Mouse (Mus musculus): ENCODE measurements around the gene Igfn1. TPM values are rescaled to one million over a fixed set of nuclear protein-coding genes. Genes with fewer than 3 reads are reported as not detected.
A peak's percentile ranks its signal among the peaks of the same experiment; 100 is the strongest.

Igfn1 gene
- polyA plus RNA-seq, 1 experiment: not detected

GRCm38 (mm10) chr1:136045774-136046173 lies 39.6 kb upstream of the Igfn1 start:
- H3K27ac ChIP-seq (ENCODE audit: control insufficient read depth, insufficient read depth, low read depth, low read length, poor library complexity): no peak overlapping the region
- H3K4me1 ChIP-seq (ENCODE audit: control insufficient read depth, insufficient read depth, low read length): no peaks in the 10 kb centered on the region
- TF ChIP-seq POLR2A (IDR thresholded peaks at IDR 0.05; ENCODE audit: borderline replicate concordance, control insufficient read depth, low read depth, low read length) (no peak), CTCF (IDR thresholded peaks at IDR 0.05; ENCODE audit: control insufficient read depth, insufficient read depth, low read length) (peak; percentile 82)
- WGBS: 22% methylated on average over 4 of the region's 4 CpGs
- H3K4me3 ChIP-seq (replicated peaks; ENCODE audit: control insufficient read depth, low read depth, low read length): no peak overlapping the region

DNA sequence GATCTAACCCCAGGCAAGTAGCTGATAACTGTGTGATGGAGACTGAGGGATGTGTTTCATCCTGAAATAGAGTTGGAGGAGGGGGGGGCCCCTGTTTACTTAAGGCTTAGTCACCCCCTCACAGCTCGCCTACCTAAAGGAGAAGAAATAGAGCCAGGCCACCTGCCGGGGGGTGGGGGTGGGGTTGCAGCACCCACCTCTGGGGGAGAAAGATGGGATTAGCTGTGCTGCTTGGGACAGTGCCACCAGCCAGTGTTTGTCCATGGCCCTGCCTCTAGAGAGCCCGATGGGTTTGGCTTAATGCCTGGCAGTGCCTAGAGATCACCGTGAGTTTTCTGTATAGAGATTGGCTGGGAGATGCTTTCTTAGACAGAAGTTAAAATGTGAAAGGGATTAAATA lies 34.7 kb upstream of the Igfn1 start:
- Histone ChIP-seq H3K4me1 (ENCODE audit: control insufficient read depth, insufficient read depth, low read length) (no peaks in the 10 kb centered on the region), H3K27ac (ENCODE audit: control insufficient read depth, insufficient read depth, low read depth, low read length, poor library complexity) (no peak overlapping the region), H3K4me3 (replicated peaks; ENCODE audit: control insufficient read depth, low read depth, low read length) (no peak overlapping the region)
- no peak for TF ChIP-seq POLR2A (IDR thresholded peaks at IDR 0.05; ENCODE audit: borderline replicate concordance, control insufficient read depth, low read depth, low read length)
- TF ChIP-seq CTCF (IDR thresholded peaks at IDR 0.05; ENCODE audit: control insufficient read depth, insufficient read depth, low read length): no peak
- 39% methylated on average over 4 of the region's 4 CpGs for WGBS

- H3K27ac ChIP-seq (ENCODE audit: control insufficient read depth, insufficient read depth, low read depth, low read length, poor library complexity): no peak overlapping the region
- TF ChIP-seq POLR2A (IDR thresholded peaks at IDR 0.05; ENCODE audit: borderline replicate concordance, control insufficient read depth, low read depth, low read length) (no peak), CTCF (IDR thresholded peaks at IDR 0.05; ENCODE audit: control insufficient read depth, insufficient read depth, low read length) (no peak)
- 39% methylated on average over 11 of the region's 11 CpGs for WGBS
- no peak overlapping the region for H3K4me3 ChIP-seq (replicated peaks; ENCODE audit: control insufficient read depth, low read depth, low read length)
- H3K4me1 ChIP-seq (ENCODE audit: control insufficient read depth, insufficient read depth, low read length): no peaks in the 10 kb centered on the region
Measured at GRCm38 (mm10) chr1:136040452-136040851, 34.3 kb upstream of the Igfn1 start.

GRCm38 (mm10) chr1:136038746-136039538 lies 32.8 kb upstream of the Igfn1 start:
- H3K4me3 ChIP-seq (replicated peaks; ENCODE audit: control insufficient read depth, low read depth, low read length): no peak overlapping the region
- no peaks in the 10 kb centered on the region for H3K4me1 ChIP-seq (ENCODE audit: control insufficient read depth, insufficient read depth, low read length)
- TF ChIP-seq POLR2A (IDR thresholded peaks at IDR 0.05; ENCODE audit: borderline replicate concordance, control insufficient read depth, low read depth, low read length) (no peak), CTCF (IDR thresholded peaks at IDR 0.05; ENCODE audit: control insufficient read depth, insufficient read depth, low read length) (no peak)
- no peak overlapping the region for H3K27ac ChIP-seq (ENCODE audit: control insufficient read depth, insufficient read depth, low read depth, low read length, poor library complexity)
- WGBS: 71% methylated on average over 5 of the region's 5 CpGs

GRCm38 (mm10) chr1:136032961-136033360 lies 26.8 kb upstream of the Igfn1 start:
- no peak for TF ChIP-seq CTCF (IDR thresholded peaks at IDR 0.05; ENCODE audit: control insufficient read depth, insufficient read depth, low read length)
- TF ChIP-seq POLR2A (IDR thresholded peaks at IDR 0.05; ENCODE audit: borderline replicate concordance, control insufficient read depth, low read depth, low read length): no peak
- no peak overlapping the region for H3K27ac ChIP-seq (ENCODE audit: control insufficient read depth, insufficient read depth, low read depth, low read length, poor library complexity)
- 61% methylated on average over 7 of the region's 7 CpGs for WGBS
- H3K4me1 ChIP-seq (ENCODE audit: control insufficient read depth, insufficient read depth, low read length): no peaks in the 10 kb centered on the region
- H3K4me3 ChIP-seq (replicated peaks; ENCODE audit: control insufficient read depth, low read depth, low read length): no peak overlapping the region

GRCm38 (mm10) chr1:136031697-136032096 lies 25.6 kb upstream of the Igfn1 start:
- H3K27ac ChIP-seq (ENCODE audit: control insufficient read depth, insufficient read depth, low read depth, low read length, poor library complexity): no peak overlapping the region
- 84% methylated on average over 8 of the region's 8 CpGs for WGBS
- no peak for TF ChIP-seq POLR2A (IDR thresholded peaks at IDR 0.05; ENCODE audit: borderline replicate concordance, control insufficient read depth, low read depth, low read length)
- no peak for TF ChIP-seq CTCF (IDR thresholded peaks at IDR 0.05; ENCODE audit: control insufficient read depth, insufficient read depth, low read length)

GRCm38 (mm10) chr1:136030201-136030600 lies 24.1 kb upstream of the Igfn1 start:
- TF ChIP-seq POLR2A (IDR thresholded peaks at IDR 0.05; ENCODE audit: borderline replicate concordance, control insufficient read depth, low read depth, low read length) (no peak), CTCF (IDR thresholded peaks at IDR 0.05; ENCODE audit: control insufficient read depth, insufficient read depth, low read length) (no peak)
- WGBS: 87% methylated on average over 7 of the region's 7 CpGs
- Histone ChIP-seq H3K27ac (ENCODE audit: control insufficient read depth, insufficient read depth, low read depth, low read length, poor library complexity) (no peak overlapping the region), H3K4me1 (ENCODE audit: control insufficient read depth, insufficient read depth, low read length) (no peaks in the 10 kb centered on the region), H3K4me3 (replicated peaks; ENCODE audit: control insufficient read depth, low read depth, low read length) (no peak overlapping the region)

More at GRCm38 (mm10) chr1:136031697-136032096, 25.6 kb upstream of the Igfn1 start:
- H3K4me3 ChIP-seq (replicated peaks; ENCODE audit: control insufficient read depth, low read depth, low read length): no peak overlapping the region
- no peaks in the 10 kb centered on the region for H3K4me1 ChIP-seq (ENCODE audit: control insufficient read depth, insufficient read depth, low read length)

DNA sequence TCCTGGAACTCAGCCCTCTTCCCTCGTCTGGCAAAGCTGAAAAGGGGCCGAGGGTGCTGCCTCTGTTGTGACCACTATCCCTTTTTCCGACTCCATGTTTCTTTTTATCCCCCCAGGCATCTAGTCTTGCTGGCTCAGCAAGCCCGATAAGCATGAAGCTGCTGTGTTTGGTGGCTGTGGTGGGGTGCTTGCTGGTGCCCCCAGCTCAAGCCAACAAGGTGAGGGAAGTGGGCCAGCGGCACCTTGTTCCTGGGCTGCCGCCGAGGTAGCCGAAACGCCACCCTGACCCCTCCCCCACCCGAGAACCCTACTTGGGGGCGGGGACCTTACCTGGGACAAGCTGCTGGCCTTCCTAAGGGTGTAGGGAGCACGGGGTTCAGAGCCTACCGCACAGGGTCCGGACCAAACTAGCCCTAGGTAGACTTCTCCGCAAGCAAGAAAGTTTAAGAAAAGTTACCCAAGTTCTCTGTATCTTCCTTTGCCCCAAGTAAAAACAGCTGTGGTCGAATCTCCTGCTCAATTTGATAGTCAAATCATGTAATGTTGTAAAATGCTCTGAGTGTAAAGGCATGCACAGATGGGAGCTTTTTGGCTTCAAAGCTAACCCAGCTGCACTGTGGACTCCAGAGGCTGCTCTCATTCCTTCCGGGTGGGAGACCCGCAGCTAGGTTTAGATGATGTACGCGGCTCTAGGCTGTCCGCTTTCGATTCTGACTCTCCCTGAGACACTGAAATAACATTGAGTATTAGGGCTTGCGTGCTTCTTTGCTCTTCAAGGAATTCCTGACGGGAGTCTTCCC lies 12.4 kb upstream of the Igfn1 start:
- Histone ChIP-seq H3K4me3 (replicated peaks; ENCODE audit: control insufficient read depth, low read depth, low read length) (peak overlapping the region; percentile 80), H3K27ac (ENCODE audit: control insufficient read depth, insufficient read depth, low read depth, low read length, poor library complexity) (peak overlapping the region; percentile 28), H3K4me1 (ENCODE audit: control insufficient read depth, insufficient read depth, low read length) (no peaks in the 10 kb centered on the region; the same call in 1 of the 2 replicates)
- WGBS: 7% methylated on average over 24 of the region's 24 CpGs
- TF ChIP-seq POLR2A (IDR thresholded peaks at IDR 0.05; ENCODE audit: borderline replicate concordance, control insufficient read depth, low read depth, low read length): no peak
- no peak for TF ChIP-seq CTCF (IDR thresholded peaks at IDR 0.05; ENCODE audit: control insufficient read depth, insufficient read depth, low read length)
